Mouse (Mus musculus): ENCODE results near the gene Pianp.

The Pianp gene

DNA sequence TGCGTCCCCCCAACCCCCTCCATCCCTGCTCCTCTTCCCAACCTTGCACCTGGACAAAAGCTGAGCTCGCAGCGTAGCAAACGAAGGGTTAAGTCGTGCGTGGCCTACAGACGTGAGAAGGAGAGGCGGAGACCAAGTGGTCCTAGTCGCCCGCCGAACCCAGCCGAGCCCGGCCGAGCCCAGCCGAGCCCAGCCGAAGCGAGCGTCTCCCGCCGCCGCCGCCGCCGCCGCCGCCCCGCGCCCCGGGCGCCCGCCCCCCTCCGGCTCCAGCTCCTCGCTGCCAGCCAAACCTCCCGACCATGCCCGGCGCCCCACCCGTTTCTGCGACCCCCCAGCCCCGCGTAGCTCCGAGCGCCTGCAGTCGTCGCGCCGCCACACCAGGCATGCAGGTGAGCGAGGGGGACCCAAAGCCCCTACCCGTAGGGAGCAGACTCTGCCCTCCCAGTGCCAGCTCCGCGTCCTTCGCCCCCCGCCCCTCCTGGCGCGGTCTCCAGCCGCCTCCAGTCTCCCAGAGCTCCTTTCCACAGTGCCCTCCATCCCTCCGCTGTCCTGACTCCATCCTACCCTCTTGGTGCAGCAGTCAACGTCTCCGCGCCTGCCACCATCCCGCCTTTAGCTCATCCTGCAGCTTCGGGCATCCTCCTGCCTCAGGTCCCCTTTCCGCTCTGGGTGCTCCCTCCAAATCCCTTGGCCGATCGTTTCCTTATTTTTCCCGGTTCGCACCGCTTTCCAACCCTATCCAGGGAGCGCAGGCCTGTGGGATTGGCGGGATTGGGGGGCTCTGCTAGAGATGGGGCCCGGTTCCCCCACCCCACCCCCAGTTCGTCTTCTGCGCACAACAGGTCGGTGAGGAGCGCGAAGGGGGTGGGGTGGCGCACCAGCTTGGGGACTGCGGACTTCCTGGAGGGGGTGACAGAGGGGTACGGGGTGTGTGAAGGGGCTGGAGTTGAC lies at the start of gene Pianp:
Gene Pianp (plus strand): TSS at position 144 of the 951 bp plus-strand sequence.
- peak; percentile 91 for DNase-seq

- DNase-seq = no peak
These were observed 42.3 kb upstream of the Pianp start for GRCm38 (mm10) chr6:124953991-124954715.

GRCm38 (mm10) chr6:124955212-124955611 lies 41.3 kb upstream of the Pianp start:
- DNase-seq = no peak

DNA sequence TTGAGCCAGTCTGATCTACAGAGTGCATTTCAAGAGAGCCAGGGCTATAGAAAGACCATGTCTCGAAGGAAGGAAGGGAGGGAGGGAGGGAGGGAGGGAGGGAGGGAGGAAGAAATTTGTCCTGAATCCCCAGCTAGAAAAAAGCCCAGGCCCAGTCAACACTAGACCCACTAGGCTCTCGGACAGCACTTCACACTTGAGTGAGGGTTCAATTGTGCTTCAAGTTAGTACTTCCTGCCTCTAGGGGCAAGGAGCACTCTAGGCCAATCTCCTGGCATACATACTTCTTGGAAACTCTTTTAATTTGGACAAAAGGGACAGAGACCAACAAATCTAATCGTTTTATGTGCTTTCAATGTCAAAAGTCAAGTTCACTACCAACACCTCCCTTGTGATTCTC lies 38.4 kb upstream of the Pianp start:
- no peak for DNase-seq

GRCm38 (mm10) chr6:124959960-124960359 lies 36.5 kb upstream of the Pianp start:
- DNase-seq = no peak

- DNase-seq = no peak
These were observed 35.5 kb upstream of the Pianp start for GRCm38 (mm10) chr6:124961021-124961420.

DNA sequence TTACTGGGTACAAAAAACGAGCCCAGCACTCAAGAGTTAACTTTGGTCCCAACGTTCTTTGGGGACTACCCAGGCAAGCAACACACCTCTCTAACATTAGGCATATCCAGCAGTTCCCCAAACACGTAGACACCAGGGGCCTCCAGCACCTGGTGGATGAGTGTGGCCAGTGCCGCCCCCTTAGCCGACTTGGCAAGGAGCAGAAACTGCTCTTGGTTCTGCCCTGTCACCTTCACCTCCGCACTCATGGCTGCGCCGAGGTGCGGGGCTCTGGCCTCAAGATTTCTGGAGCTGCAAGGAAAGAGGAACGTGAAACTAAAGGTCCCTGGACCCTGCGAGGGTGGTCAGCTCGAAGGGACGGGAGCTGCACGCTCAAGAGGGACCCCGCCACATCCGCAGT lies 31.9 kb upstream of the Pianp start:
- DNase-seq = no peak

DNA sequence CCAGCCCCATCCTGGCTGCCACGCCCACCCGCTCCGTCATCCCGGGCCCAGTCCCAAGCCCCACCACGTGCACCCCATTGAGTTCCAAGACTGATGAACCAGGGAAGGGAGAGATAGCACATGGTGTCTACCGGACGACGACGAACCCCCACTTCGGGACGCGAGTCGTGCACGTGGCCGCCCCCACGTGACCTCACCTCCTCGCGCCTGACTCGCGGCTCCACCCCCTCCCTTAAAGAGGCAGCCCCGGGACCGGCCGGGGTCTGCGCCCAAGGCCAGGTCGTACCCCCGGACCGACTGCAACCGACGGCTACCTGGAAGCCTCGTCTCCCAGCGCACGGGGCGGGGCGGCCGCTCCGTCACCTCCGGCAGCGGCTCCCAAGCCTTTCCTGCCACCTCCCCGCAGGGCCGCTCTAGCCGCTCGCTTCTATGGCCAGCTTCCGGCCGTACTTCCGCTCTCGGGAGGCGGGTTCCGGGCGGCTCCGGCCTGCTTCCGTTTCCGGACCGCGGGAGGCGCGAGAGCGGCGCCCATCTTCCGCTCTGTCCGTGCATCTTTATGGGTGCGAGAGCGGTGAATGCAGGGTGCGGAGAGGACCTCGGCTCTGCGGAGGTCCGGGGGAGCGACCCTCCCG lies 31.3 kb upstream of the Pianp start, which contains the start of gene Cops7a:
Gene Cops7a (minus strand): TSS at position 451 of the 632 bp plus-strand sequence.
- peak; percentile 97 for DNase-seq

DNA sequence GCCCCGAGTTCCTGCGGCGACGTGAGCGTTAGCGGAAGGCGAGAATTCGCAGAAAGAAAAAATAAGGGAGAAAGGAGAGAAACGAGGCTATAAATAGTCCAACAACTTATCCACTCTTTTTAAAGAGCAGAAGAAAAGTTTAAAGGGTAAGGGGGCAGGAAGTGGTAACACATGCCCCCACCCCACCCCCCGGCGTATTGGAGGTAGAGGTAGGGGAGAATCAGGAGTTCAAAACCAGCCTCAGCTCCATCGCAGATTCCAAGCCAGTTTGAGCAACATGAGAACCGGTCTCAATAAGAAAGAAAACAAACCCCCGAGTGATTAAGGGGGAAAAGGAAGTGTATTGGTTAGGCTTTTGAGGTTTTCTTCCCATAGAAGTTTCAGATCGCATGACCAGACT lies 30.7 kb upstream of the Pianp start:
- no peak for DNase-seq

- DNase-seq = no peak
These were observed 29.9 kb upstream of the Pianp start for GRCm38 (mm10) chr6:124966466-124967118.

DNA sequence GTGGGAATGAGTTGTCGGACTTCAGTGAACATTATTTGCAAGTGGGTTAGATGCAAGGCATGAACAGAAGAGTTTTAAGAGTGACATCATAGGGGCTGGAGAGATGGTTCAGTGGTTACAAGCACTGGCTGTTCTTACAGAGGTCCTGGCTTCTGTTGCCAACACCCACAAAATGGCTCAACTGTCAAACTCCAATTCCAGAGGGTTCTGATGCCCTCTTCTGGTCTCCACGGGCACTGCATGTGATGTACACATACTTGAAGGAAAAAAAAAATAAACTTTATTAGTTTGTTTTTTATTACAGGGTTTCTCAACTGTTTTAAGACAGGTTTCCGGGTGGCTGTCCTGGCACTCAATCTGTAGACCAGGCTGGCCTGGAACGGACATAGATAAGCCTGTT lies 28.7 kb upstream of the Pianp start:
- DNase-seq = peak; percentile 49 to 61

GRCm38 (mm10) chr6:124992241-124992640 lies 4.3 kb upstream of the Pianp start:
- no peak for DNase-seq

- no peak for DNase-seq
These were observed 3.1 kb upstream of the Pianp start for GRCm38 (mm10) chr6:124993365-124993764.

GRCm38 (mm10) chr6:124993876-124994275 lies 2.6 kb upstream of the Pianp start:
- DNase-seq = no peak

GRCm38 (mm10) chr6:124995246-124995645 lies 1.2 kb upstream of the Pianp start:
- DNase-seq = peak in 1 of 2 experiments; percentile 17

DNA sequence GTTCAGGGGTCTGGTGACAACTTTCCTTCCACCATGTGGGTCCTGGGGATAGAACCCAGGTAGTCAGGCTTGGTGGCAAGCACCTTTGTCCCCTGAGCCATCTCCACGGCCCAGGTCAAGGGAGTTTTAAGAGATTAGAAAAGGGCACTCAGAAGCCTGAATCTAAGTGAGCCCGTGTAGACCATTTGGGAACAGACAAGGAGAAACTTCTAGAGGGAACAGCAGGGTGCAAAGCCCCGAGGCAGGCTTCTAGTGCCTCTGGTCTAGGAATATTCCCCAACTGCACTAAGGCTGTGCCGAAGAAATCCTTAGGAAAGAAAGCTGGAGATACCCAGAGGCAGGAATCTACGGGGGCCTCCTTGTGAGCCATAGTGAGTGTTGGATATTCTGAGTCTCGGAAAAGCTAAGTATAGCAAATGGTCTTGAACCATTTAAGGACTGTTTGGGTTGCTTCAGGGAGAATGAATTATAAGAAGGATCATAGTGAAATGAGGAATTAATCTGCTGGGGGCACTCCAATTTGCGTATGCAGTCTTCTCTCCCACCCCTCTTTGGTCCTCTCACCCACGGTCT lies 577 bp upstream of the Pianp start:
- peak in 1 of 2 experiments; percentile 16 for DNase-seq

DNA sequence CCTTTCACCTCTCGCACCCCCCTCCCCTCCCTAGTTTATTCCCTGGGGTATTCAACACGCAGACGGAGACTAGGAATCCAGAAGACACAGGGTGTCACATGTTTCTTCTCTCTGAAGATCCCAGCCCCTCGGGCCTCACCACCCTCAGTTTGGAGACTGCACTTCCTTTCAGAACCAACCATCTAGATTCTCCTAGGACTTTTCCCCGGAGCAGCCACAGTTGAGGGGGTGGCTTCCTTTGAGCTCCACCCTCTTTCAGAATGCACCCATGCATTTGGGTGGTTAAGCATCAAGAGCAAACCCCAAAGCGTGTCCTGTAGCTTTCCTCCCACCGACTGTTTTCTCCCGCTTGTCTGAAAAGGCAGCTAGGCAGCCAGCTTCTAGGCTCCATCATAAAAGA lies 1.6 kb downstream of the Pianp start:
- DNase-seq = peak; percentile 19 to 25

GRCm38 (mm10) chr6:124999091-124999490 lies 2.6 kb downstream of the Pianp start:
- DNase-seq = no peak

DNA sequence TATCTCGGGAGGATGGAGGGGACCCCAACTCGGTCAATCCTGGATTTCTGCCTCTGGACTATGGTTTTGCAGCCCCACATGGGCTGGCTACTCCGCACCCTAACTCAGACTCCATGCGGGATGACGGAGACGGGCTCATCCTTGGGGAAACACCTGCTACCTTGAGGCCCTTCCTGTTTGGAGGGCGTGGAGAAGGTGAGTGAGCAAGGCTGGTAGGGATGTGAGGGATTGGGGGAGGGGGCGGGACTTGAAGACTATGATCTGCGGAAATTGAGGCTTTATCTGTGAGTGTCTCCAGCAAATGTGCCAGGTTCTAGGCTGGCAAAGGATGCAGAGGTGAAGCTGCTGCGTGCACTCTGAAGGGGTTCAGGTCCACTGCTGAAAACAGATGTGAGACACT lies 3.1 kb downstream of the Pianp start:
- no peak for DNase-seq

DNA sequence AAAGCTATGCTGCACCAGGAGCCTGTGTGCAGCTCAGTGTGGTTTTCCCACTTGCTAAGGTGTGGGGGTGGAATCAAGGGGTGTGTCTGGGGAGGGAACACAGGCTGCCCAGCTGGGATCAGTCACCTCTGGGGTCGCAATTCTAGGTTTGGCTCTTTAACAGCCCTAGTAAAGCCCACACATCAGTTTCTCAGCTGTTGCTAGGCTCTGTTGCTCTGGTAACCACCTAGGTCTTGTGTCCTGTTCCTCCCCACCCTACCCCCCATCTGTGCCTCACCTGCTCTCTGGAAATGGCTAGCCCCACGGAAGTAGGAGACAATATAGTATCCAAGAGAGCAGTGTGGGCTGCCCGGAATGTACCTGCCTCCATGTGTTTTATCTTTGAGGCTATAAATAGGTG lies 7.2 kb downstream of the Pianp start:
- no peak for DNase-seq

- DNase-seq = no peak
These were observed 8.6 kb downstream of the Pianp start for GRCm38 (mm10) chr6:125005086-125005485.

- DNase-seq = no peak
These were observed 11.6 kb downstream of the Pianp start for GRCm38 (mm10) chr6:125008060-125008459.

Data from cerebellum, adult 18-20 months (tissue).